Mouse (Mus musculus): ENCODE measurements around the gene Fdxacb1. TPM values are rescaled to one million over a fixed set of nuclear protein-coding genes. Genes with fewer than 3 reads are reported as not detected.

The Fdxacb1 gene
- polyA plus RNA-seq, 1 experiment from 2014 or later = 12.5 TPM

- H3K4me3 ChIP-seq = no peak overlapping the region
- no peaks in the 10 kb centered on the region for H3K36me3 ChIP-seq
- 56% methylated on average over 4 of the region's 4 CpGs for WGBS
- no peak overlapping the region for H3K4me2 ChIP-seq (replicated peaks)
- H3K4me1 ChIP-seq = peaks cover 48% of the 10 kb centered on the region
- H3K9me3 ChIP-seq = no peaks in the 10 kb centered on the region
- H3K9ac ChIP-seq (replicated peaks) = no peak overlapping the region
- ATAC-seq (ENCODE audit: low FRiP score, low read depth) = no peak
- H3K27me3 ChIP-seq = 0 out of 2 replicates have a peak, but pooled peaks cover 4% of the 10 kb centered on the region
- H3K27ac ChIP-seq (replicated peaks) = no peak overlapping the region
Observed at GRCm38 (mm10) chr9:50729600-50729999, 38.4 kb upstream of the Fdxacb1 start.

DNA sequence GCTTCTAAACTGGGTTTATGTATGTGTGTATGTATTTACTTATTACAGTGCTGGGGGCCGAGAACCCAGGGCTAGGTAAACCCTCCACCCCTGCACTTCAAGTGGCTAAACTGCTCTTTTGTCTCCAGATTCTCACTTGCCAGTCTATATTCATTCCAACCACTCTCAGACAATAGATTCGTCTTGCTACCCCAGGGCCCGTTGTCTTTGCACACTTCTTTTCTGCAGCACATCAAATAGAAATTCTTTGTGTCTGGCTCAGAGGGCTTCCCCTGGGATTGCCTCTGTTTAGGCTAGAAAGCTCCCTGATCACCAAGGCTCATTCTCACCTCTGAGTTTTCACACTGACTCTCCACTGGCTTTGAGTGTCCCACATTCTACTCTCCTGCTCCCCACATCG is 35.5 kb upstream of the Fdxacb1 start:
- H3K9me3 ChIP-seq = no peaks in the 10 kb centered on the region
- no peak for ATAC-seq (ENCODE audit: low FRiP score, low read depth)
- no peak overlapping the region for H3K4me3 ChIP-seq
- H3K27me3 ChIP-seq = 0 out of 2 replicates have a peak, but pooled peaks cover 4% of the 10 kb centered on the region
- no peaks in the 10 kb centered on the region for H3K36me3 ChIP-seq
- 8% methylated on average over 4 of the region's 4 CpGs for WGBS
- no peak overlapping the region for H3K4me2 ChIP-seq (replicated peaks)
- H3K27ac ChIP-seq (replicated peaks) = peak overlapping the region; percentile 47; the same call in 1 of the 2 replicates
- H3K9ac ChIP-seq (replicated peaks) = no peak overlapping the region
- H3K4me1 ChIP-seq = peaks cover 20% of the 10 kb centered on the region

DNA sequence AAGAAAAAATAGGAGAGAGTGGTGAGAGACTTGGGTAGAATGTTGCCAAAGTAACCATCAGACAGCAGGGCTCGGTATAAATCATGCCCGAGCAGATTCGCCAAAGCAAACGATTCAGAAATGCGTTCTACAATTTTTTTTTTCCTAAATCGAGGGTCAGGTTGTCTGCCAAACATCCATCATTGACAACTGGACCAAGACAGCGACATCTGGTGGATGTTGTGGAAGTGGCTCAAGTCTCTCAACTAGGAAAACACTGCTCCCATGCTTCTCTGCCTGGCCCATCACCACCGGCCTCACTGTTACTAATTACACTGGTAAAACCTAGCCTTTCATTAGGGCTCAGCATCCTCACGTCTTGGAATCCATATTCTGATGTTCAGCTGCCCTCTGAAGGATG is 33.0 kb upstream of the Fdxacb1 start:
- peak overlapping the region; percentile 16; the same call in 1 of the 2 replicates for H3K4me2 ChIP-seq (replicated peaks)
- H3K9me3 ChIP-seq = no peaks in the 10 kb centered on the region
- ATAC-seq (ENCODE audit: low FRiP score, low read depth) = no peak
- H3K27me3 ChIP-seq = peaks cover 4% of the 10 kb centered on the region; the same call in 1 of the 2 replicates
- 4% methylated on average over 9 of the region's 9 CpGs for WGBS
- H3K4me1 ChIP-seq = peaks cover 21% of the 10 kb centered on the region
- no peak overlapping the region for H3K4me3 ChIP-seq
- H3K9ac ChIP-seq (replicated peaks) = no peak overlapping the region; the same call in 1 of the 2 replicates
- no peaks in the 10 kb centered on the region for H3K36me3 ChIP-seq
- H3K27ac ChIP-seq (replicated peaks) = no peak overlapping the region

DNA sequence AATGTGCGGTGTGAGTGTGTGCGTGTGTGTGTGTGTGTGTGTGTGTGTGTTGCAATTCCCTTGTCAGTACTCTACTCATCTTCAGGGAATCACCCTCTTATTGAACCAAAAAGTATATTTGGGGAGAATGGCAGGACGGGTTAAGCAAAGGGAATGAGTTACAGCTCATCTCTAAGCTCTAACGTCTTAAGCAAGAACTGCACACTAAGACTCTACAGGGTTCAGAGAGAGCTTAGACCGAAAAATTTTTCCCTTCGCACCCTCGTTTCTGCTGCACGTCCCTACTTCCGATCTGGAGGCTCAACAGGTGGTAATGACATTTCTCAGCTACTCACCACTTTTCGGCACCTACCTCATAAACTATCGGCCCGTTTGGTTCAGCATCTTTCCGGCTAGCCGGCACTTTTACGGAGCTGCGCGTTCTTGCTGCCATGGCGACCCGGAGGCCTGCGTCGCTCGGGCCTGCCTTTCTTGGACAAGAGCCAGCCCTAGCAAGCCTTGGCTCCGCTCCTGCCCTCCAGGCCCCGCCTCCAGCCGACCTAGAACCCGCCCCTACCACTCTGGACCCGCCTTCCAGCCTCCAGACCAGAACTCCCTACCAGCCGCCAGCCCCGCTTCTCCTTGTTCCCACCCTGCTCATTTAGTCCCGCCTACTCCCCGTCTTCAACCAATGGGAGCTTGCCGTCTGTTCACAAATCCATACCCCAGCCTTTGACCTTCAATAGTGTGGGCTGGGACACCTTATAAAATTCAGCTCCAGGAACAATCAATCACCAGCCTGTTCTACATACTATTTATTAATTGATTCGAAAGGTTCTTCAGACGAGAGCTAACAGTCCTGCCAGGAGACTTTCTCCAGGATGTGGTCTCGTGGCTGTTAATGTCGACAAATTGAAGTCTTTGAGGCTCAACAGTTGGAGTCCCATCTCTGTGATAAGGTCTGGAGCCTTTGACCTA is 28.8 kb upstream of the Fdxacb1 start, which contains the start of gene Dixdc1:
TSS of gene Dixdc1 (minus strand) at position 604 of the 957 bp plus-strand sequence.
- Histone ChIP-seq H3K4me2 (replicated peaks) (peak within 1 kb of the TSS; percentile 60), H3K4me1 (peaks cover 9% of the 10 kb centered on the region; the same call in 1 of the 2 replicates), H3K27me3 (peaks cover 4% of the 10 kb centered on the region; the same call in 1 of the 2 replicates), H3K9me3 (no peaks in the 10 kb centered on the region), H3K4me3 (peak within 1 kb of the TSS; percentile 35), H3K9ac (replicated peaks) (no peak within 1 kb of the TSS), H3K36me3 (no peaks in the 10 kb centered on the region), H3K27ac (replicated peaks) (no peak within 1 kb of the TSS)
- 15% methylated on average over 35 of the region's 36 CpGs for WGBS
- peak; percentile 94 for ATAC-seq (ENCODE audit: low FRiP score, low read depth)

DNA sequence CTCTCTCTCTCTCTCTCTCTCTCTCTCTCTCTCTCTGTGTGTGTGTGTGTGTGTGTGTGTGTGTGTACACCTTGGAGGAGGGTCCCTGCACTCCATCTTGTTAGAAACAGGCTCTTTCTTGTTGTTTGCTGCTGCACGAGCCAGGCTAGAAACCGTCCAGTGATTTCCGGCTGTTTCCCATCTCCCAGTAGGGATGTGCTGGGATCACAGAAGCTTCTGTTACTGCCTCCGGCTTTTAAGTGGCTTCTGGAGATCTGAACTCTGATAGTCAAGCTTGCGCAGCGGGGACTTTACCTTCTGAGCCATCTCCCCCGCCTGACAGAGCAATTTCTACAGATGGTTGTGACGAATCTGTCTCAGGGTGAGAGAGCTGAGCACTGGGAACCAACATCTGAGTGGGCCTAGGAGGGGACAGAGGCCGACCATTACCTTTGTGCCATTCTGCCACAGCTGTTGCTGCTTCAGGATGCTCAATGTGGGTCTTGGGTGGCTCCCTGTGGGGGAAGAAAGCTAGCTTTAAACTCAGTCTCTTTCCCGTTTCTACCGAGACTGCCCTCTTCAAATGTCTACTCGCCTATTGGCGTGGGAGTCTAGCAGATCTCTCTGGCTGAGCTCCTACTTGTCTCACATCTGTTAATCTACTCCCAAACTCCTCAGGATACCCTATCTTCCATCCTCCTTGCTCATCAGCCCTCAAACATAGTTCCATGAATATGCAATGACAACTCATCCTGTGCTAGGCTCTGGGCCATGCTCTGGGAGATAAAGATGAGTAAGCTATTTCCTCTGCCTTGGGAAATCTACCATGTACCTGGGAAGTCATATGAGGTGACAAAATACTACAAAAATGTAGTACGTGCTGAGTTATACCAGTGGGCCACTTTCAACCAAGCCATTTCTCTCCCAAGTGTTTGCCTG is 26.9 kb upstream of the Fdxacb1 start:
- no peak overlapping the region for H3K4me3 ChIP-seq
- H3K9ac ChIP-seq (replicated peaks) = no peak overlapping the region
- no peak overlapping the region for H3K27ac ChIP-seq (replicated peaks)
- peaks cover 12% of the 10 kb centered on the region for H3K27me3 ChIP-seq
- peaks cover 13% of the 10 kb centered on the region for H3K4me1 ChIP-seq
- no peak for ATAC-seq (ENCODE audit: low FRiP score, low read depth)
- no peaks in the 10 kb centered on the region for H3K9me3 ChIP-seq
- 85% methylated on average over 14 of the region's 14 CpGs for WGBS
- no peaks in the 10 kb centered on the region for H3K36me3 ChIP-seq
- H3K4me2 ChIP-seq (replicated peaks) = no peak overlapping the region

GRCm38 (mm10) chr9:50742261-50742660 is 25.8 kb upstream of the Fdxacb1 start:
- Histone ChIP-seq H3K4me1 (peaks cover 17% of the 10 kb centered on the region), H3K36me3 (no peaks in the 10 kb centered on the region), H3K9ac (replicated peaks) (no peak overlapping the region), H3K27ac (replicated peaks) (no peak overlapping the region), H3K9me3 (no peaks in the 10 kb centered on the region), H3K4me3 (no peak overlapping the region), H3K27me3 (peaks cover 22% of the 10 kb centered on the region), H3K4me2 (replicated peaks) (no peak overlapping the region)
- 91% methylated on average over 3 of the region's 3 CpGs for WGBS
- no peak for ATAC-seq (ENCODE audit: low FRiP score, low read depth)

DNA sequence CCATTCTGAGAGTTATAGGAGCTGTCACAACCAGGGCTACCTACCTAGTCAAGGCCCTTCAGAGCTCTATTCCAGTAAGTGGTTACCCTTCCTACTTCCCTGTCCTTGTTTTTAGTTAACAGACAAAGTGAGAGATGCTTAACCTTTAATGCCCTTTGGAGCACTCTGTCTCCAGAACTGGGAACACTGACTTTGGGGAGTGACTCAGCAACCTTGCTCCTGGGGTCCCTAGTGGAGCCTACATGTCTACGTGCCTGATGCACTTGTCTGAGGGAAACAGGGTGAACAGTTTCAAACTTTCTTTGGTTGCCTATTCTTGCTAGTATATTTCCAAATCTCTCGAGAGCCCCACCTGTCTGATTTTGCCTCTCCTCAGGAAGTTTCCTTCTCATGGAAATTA is 25.3 kb upstream of the Fdxacb1 start:
- no peak for ATAC-seq (ENCODE audit: low FRiP score, low read depth)
- Histone ChIP-seq H3K27ac (replicated peaks) (no peak overlapping the region), H3K27me3 (peaks cover 25% of the 10 kb centered on the region), H3K9ac (replicated peaks) (no peak overlapping the region), H3K4me3 (no peak overlapping the region), H3K4me2 (replicated peaks) (no peak overlapping the region), H3K4me1 (peaks cover 17% of the 10 kb centered on the region), H3K9me3 (no peaks in the 10 kb centered on the region), H3K36me3 (no peaks in the 10 kb centered on the region)
- 77% methylated on average over 2 of the region's 2 CpGs for WGBS

- peaks cover 23% of the 10 kb centered on the region for H3K27me3 ChIP-seq
- H3K9me3 ChIP-seq = no peaks in the 10 kb centered on the region
- H3K9ac ChIP-seq (replicated peaks) = peak overlapping the region; percentile 44
- H3K4me2 ChIP-seq (replicated peaks) = peak overlapping the region; percentile 57
- ATAC-seq (ENCODE audit: low FRiP score, low read depth) = no peak
- H3K36me3 ChIP-seq = no peaks in the 10 kb centered on the region
- 13% methylated on average over 7 of the region's 7 CpGs for WGBS
- peaks cover 8% of the 10 kb centered on the region for H3K4me1 ChIP-seq
- peak overlapping the region; percentile 33 for H3K4me3 ChIP-seq
- H3K27ac ChIP-seq (replicated peaks) = no peak overlapping the region
Observed at GRCm38 (mm10) chr9:50745806-50746205, 22.2 kb upstream of the Fdxacb1 start.

DNA sequence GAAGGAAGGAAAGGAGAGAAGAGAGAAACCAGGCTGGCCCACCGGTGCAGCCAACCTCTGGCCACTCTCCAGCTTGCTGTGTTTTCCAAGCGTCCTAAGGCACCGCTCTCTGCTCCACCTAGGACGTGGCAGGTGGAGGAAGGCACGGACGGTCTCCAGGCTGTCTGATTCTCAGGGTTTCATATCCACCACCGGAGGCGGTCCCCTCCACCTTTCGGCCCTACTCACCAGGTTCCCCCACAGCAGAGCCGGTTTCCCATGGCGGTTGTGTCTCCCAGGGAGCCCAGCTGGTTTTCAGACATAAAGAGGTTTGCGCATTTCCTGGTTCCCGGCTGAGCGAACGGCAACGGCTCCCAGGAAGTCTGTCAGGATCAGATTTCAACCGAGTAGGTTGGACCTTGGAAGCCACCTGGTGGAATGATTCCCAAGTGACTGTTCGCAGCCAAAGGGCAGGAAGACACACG is 21.8 kb upstream of the Fdxacb1 start, which contains the start of gene 2310030G06Rik:
TSS of gene 2310030G06Rik (minus strand) at position 323 of the 464 bp plus-strand sequence.
- peaks cover 23% of the 10 kb centered on the region for H3K27me3 ChIP-seq
- peak within 1 kb of the TSS; percentile 33 for H3K4me3 ChIP-seq
- H3K4me1 ChIP-seq = peaks cover 8% of the 10 kb centered on the region
- 2% methylated on average over 19 of the region's 19 CpGs for WGBS
- H3K27ac ChIP-seq (replicated peaks) = no peak within 1 kb of the TSS
- no peaks in the 10 kb centered on the region for H3K9me3 ChIP-seq
- no peak for ATAC-seq (ENCODE audit: low FRiP score, low read depth)
- H3K4me2 ChIP-seq (replicated peaks) = peak within 1 kb of the TSS; percentile 57
- H3K9ac ChIP-seq (replicated peaks) = peak within 1 kb of the TSS; percentile 44
- H3K36me3 ChIP-seq = no peaks in the 10 kb centered on the region

- Histone ChIP-seq H3K4me3 (no peak overlapping the region), H3K4me2 (replicated peaks) (no peak overlapping the region), H3K27me3 (peaks cover 19% of the 10 kb centered on the region), H3K36me3 (no peaks in the 10 kb centered on the region), H3K27ac (replicated peaks) (no peak overlapping the region), H3K9ac (replicated peaks) (no peak overlapping the region), H3K9me3 (no peaks in the 10 kb centered on the region), H3K4me1 (peaks cover 11% of the 10 kb centered on the region)
- whole genome bisulfite sequencing = 79% methylated on average over 6 of the region's 6 CpGs
- no peak for ATAC-seq (ENCODE audit: low FRiP score, low read depth)
Observed at GRCm38 (mm10) chr9:50750706-50751105, 17.3 kb upstream of the Fdxacb1 start.

DNA sequence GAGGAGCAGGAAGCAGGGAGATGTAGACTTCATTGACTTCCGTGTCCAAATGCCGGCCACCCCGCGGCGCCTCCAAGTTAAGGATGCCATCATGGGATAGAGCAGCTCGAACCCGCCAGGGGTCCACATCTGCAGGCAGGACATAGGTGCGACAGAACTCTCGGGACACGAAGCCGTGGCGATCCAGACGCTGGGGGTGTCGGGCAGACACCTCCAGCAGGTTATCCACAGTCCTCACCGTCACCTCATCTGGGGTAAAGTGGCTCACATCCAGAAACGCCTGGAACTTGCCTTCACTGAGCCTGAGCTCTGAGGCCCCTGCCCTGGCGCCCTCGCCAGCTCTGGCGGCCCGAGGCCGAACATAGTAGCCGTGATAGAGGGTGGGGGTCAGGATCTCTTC is 16.7 kb upstream of the Fdxacb1 start, which contains the start of gene Cryab:
TSS of gene Cryab (plus strand) at position 3 of the 400 bp plus-strand sequence.
- peaks cover 6% of the 10 kb centered on the region for H3K4me1 ChIP-seq
- no peak within 1 kb of the TSS for H3K9ac ChIP-seq (replicated peaks)
- H3K36me3 ChIP-seq = no peaks in the 10 kb centered on the region
- ATAC-seq (ENCODE audit: low FRiP score, low read depth) = no peak
- no peak within 1 kb of the TSS for H3K4me2 ChIP-seq (replicated peaks)
- no peak within 1 kb of the TSS for H3K27ac ChIP-seq (replicated peaks)
- H3K4me3 ChIP-seq = no peak within 1 kb of the TSS
- H3K27me3 ChIP-seq = peaks cover 13% of the 10 kb centered on the region; the same call in 1 of the 2 replicates
- 81% methylated on average over 22 of the region's 22 CpGs for WGBS
- H3K9me3 ChIP-seq = no peaks in the 10 kb centered on the region

Data from midbrain, embryonic 12.5 days (tissue).